Mouse (Mus musculus) right cerebral cortex, postnatal 25 days (tissue): ENCODE results near the gene Cmss1.

Experiments used
- DNase-seq: peaks from one replicate; pipeline ENCODE4 v3.0.0; 2022

Gene Cmss1

DNA sequence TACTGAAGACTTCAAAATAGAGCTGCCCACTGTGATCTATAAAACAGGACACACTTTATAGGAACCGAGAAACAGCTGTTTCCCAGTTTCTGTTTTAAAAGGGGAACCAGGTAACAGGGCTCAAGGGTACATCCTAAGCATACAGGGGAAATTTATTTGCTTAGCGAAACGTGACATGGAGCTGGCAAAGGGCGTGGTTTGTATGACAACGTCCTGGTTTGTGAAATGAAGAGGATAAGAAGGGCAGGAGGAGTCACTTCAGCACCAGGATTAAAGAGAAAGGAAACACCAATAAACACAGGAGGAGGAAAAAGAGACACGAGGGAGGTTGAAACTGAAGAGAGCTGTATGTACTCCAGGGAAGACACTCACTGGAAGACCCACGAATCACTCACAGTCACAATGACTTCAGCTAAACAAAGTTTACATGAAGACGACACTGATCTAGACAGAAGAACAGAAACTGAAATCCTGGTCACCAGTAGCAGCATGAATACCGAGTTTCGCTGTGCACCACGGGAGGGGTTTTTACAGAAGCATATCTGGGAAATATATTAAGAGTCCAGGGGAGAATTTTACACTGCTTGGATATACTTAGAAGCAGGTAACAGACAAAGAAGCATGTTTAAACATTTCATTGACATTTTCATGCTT lies 269.8 kb downstream of the Cmss1 start:
- DNase-seq, result no peak

DNA sequence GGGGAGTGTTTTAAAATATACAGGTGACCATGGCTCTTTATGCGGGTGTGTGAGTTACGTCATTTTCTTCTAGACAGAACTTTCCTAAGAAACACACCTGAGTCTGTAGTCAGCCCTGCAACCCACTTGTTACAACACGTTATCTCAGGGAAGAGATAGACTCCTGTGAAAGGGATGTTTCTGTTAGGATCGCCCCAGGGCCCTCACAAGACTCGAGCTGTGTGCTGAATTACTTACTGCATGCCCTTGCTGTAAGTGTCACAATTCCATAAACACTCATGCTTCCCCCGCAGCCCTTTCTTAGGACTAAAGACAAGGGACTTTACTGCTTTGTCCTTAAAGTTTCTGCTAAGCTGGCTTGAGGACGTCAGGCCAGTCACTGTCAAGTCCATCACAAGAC lies 274.4 kb downstream of the Cmss1 start:
- DNase-seq, result no peak

DNA sequence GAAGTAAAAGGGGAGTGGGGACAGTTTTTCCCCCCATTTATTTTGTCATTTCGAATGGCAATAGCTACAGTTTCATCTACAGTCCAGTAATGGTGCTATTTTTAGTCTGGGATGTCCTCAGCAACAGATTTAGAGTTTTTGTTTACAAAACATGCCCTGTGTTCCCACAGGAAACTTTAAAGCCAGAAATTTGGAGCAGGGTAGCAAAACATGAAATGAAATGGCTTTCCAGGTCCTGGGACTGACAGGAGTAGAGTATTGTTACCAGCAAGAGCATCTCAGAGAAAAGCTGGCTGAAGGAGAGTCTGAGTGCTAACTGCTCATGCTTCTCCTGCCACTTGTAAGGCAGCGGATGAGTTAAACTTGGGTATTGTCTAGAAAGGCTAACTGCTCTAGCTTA lies 276.6 kb downstream of the Cmss1 start:
- DNase-seq, result no peak

DNA sequence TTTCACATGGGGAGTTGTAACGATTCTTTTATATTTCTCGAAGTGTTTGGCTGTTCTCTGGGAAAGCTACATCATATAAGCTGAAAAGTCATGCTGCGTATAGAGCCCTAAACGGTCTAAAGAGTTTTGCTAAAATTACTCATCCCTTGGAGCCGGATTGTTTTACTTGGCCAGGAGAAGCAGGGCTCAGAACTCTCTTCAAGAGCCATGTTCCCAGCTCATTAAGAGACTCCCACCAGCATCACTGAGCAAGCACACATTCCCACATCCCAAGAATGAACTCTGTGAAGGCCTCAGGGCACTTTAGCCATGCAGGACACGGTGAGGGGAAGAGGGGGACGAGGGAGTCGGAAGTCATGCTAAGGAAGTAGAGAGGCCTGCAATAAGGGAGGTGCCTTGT lies 277.6 kb downstream of the Cmss1 start:
- DNase-seq, result no peak

DNA sequence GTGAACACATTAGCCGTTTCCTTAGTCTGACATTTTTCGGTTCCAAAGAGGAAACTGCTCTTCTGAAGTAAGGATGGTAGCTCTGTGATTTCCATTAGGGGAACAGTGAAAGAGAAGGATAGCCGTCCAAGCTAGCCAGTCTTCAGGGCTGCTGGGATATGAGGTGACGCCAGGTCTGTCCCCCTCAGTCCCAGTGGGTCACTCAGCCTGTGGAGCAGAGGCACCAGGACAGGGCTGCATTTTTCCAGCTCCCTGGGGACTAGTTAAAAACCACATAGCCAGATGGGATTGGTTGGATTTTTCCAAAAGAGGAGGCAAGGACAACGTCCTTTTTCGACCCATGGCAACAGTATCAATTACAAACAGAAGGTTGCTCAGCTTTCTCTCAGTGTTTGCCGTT lies 279.7 kb downstream of the Cmss1 start:
- no peak for DNase-seq

DNA sequence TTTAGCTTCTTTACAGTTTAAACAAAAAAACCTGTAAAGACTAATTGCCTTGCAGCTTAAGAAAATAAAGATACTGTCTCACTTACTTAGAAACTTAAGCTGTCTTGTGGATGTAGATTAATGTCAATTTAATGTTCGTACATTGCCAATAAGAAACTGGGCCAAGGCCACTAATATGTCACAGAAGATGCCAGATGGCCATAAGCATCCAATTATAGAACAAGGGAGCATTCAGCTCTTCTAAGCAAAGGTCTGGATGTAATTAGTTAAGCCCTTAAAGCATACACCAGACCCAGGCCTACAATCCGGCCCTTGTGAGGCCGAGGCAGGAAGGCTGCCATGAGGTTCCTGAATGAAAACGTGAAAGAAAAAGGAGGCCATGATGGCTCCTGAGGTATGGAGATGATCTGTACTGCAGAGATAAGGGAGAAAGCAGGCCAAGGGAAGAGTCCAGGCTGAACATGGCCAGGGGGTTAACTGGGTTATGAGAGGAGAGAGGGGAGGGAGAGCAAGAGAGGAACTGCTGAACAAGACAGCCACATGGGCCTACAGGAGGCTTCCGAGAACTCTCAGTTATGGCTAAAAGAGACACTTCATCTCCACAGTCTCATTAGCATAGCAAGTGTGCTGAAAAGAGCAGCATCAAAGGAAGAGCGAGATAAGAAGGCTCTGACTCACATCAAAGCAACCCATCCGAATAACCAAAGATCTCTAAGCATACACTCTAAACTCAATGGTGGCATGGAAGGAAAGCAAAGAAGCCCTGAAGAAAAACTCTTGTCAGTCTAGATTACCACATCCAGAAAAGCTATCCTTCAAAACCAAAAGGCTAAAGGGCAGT lies 287.2 kb downstream of the Cmss1 start:
- DNase-seq, result no peak

DNA sequence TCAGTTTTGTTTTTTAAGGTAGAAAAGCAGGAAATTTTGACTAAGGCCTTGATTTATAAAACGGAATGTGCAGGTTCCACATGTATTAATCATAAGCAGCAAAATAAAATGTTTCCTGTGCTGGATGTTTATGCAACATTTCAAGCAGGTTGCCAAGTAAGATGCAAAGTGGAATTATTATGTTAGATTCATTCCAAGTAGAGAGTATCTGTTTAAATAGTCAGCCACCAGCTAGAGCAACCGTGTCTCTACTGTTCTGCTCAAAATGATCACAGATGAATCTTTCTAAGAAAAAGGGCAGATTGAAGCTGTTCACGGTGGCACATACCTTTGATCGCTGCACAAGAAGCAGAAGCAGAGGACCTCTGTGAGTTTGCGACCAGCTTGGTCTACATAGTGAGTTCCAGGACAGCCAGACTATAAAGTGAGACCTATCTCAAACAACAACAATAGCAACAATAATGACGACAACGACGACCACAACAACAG lies 288.0 kb downstream of the Cmss1 start:
- no peak for DNase-seq

DNA sequence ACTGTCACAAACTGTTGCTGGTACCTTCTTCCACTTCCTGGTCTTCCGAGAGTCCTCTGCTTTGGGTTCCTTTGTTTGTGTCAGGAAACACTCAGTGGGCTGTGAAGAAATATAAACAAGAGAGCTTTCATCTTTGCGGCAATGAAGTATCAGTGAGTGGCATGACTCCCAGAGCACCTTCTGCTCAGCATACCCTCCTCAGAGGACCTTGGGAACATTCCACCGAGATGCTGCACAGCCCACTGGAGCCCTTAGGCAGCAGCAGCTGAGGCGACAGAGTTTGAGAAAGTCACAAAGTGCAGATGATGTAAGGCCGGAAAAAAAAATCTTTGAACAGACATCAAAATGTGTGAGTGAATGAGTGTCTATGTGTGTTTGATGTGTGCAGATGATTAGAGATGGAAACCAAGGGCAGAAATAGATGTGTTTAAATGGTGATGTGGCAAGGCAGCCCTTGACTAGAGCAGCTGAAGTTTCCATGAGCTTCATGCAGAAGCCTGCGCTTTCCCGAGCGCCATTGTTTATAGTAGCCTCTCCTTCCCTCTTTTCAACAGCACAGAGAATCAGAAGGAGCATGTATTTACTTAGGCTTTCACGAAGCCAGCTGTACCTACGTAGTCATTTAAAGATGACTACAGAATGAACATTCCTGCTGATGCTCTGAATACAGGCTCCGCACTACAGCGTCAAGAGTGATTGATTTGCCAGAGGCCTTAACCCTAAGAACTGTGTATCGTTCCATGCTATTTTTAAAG lies 288.6 kb downstream of the Cmss1 start:
- no peak for DNase-seq

DNA sequence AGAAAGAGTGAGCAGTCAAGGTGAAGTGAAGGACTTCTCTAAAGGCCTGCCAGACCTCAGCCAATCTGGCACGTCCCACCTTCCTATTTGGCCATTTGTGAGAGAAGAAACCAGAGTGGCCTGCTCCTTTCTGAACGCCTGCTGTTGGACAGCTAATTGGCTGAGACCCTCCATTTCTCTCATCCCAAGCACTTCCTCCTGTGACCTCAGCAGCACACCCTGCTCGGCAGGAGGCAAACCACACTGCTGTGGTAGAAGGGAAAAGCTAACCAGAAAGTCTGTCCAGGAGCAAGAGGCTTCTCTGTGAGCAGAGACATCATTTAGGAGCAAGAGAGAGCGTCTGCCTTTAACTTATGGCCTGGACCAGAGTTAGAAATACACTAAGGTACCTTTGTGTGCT lies 289.5 kb downstream of the Cmss1 start:
- DNase-seq, result no peak

DNA sequence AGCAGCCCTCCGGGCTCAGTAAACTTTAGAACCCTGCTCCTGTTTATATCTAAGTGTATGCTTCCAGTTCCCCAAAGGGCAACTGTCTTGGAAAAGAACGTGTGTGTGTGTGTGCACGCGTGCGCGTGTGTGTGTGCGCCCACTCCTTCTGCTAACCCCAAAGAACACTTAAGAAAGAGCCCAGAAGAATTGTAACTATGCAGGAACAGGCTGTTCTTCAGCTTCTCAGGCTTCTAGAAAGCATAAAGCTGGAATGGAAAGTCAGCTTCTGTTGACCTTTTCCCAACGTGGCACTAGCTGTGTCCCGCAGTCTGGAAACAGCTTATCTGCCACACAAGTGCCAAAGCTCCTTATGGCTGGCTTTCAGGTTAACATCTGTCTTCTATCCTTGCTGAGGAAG lies 291.6 kb downstream of the Cmss1 start:
- DNase-seq, result no peak

DNA sequence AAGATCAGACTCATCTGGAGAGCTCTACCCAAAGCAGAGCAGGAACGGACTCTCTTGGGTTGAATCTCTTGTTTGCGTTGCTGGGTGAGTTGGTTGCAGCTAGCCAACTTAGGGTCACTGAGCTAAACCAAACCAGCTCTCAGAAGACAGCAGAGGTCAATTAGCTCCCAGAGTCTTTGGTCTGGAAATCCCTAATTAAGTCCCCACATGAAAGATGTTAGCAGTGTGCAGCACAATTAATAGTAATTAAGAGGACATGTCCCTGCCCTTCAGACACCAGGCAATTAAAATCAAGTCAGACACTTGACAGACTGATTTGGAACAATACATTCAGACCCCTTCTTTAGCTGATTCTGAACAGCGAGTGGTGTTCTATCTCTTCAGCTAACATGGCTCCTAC lies 292.4 kb downstream of the Cmss1 start:
- DNase-seq, result no peak

DNA sequence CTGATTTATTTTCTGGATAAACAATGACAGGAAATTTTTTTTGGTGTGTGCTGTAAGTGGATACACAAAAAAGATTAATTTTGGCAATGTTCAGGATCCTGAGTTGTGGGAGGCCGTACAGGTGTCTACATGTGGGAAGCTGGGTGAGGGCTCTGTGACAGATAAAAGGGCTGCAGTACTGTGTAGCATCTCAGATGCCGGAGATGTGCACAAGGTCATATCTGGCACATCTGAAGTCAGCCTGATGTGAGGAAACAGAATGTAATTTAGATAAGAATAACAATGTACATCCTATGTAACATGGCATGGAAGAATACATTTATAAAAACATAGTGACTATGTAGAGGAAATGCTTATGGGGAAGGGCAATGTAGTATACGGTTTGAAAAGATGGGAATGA lies 293.2 kb downstream of the Cmss1 start:
- no peak for DNase-seq

DNA sequence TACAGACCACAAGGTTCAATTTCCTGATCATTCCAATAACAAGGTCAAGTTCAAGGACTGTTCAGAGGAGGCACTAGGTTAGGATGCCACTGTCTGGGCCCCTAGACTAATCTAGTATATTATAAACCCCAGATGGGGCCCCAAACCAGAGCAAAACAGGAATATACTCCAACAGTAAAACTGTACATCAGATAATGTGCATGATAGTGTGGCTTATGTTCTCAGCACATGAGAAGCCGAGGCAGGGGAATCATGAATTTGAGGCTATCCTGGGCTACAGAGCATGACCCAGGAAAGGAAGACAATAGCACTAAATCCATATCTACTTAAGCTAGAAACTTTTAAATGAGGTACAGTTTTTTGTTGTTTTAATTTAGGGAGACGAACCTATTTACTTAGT lies 294.5 kb downstream of the Cmss1 start:
- no peak for DNase-seq

DNA sequence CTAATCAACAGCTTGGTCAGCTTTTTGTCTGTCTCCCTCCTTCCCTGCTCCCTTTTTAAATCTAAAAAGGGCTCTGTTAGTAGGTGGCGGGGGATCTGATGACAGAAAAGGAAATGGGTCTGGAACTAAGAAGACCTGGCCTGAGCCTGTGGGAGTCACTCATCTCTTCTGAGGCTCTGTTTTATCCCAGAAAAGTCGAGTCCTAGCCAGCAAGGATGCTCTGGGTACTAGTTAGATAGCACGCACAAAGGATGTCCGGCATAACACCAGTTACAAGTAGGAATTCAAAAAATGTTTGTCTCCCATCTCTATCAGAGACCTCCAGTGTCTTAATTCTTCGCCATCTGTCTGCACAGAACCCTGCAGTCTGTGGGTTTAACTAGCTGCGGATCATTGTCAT lies 301.2 kb downstream of the Cmss1 start:
- no peak for DNase-seq

DNA sequence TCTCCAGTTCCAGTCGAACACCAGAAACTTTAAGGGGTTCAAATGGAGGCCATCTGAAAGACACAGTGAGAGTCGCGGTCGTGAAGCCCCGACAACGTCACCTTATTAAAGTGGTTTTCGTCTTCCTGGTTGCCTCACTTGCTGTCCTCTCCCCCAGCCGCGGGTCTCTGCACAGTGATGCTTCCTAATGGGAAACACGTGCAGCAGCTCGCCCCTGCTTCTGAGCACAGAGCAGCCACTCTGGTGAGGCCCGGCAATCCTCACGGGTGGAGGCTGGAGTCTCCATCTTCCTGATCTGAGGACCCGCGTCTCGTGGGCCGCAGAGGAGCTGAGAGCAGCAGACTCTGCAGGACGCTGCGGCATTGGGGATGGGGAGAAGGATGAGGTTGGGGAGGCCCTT lies 302.9 kb downstream of the Cmss1 start:
- DNase-seq, result no peak

DNA sequence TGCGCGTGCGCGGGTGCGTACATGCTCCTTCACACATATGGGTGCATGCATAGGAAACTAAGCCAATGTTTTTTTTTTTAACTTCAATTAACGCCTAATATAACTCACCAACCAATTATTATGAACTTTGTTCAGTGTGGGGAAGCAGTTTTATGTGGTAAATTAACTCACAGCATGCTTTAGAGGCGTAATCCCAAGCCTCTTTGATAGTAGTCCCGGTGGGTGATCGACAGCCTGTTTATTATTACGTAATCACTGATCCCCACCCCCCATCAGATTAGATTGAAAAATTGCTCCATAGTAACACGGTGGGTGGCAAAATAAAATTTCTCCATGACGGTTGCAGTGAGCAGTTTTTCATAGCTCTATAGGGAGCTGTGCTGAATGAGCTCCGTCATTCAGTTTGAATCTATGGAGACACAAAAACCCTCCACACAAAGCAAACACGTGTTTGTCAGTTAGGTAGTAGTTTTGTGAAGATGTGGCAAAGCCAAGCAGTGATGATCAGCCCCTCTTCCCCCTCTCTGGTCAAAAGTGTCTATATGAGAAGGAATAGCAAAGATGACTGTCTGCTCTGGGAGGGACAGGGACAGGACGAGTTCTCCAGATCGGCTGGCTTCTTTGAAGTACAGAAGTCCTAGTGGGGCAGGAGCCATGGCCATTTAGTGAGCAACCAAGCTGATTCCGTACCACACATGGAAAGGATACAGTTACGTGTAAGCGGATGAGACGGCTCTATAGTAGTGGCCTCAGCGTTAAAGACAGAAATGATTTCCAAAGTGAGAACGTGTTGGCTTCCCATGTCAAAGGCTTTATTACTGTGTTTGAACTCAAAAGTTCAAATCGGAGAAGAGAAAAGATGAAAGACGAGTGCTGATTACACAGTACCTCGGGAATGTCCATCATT lies 303.6 kb downstream of the Cmss1 start:
- DNase-seq, result no peak

DNA sequence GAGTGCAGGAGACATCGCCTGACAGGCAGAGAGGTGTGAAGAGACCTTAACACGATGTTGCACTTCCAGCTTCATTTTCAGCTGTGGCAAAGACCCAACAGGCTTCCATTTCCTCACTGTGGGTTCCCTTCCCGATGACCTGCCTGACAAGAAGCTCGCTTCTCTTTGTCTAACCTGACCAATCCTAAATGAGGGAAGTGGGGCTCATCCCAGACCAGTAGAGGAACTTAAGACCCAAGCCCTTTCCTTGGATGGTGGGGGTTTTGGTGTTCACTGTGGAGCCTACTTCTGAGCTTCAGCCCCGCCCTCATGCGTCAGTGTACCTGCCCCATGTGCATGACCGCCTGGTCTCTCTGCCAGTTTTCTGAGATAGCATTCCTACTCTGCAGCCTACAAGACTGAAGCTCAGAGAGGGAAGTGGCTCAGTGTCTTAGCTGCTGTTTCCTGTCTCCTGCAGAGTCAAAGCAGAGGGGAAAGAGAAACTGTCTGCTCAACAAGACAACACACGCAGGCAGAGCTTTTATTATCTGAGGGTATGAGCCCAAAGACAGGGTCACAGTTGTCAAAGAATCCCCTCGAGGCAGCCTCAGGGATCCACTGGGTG lies 305.1 kb downstream of the Cmss1 start:
- DNase-seq, result no peak

DNA sequence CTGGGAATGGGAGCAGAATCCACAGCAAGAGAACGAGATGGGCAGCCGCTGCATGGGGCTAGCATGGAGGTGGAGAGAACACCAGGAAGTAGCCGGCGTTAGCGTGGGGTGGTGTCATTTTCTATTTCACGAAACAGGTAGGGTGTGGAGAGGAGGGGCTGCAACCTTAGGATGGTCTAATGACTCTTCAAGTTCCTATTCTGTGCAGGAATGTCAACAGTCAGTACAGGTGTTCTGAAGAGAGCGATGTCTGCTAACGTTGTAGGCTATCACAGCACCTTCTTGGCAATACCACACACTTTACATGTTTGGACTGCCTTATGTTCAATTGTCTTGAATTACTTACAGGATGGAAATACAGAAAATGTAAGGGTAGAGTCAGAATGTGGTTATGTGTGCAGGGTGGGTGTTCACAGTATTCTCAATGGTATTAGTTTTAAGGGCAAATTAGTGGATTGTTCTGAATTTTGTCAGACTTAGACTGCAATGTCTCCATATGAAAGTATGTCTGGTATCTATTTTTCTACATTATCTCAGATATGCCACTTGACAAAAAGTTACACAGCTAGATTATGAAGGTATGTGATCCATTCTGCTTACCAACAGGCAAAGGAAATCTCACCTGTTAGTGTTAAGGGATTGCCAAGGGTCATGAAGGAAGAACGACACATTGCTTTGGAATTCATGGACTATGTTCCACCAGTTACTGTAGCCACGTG lies 311.3 kb downstream of the Cmss1 start:
- DNase-seq, result no peak

DNA sequence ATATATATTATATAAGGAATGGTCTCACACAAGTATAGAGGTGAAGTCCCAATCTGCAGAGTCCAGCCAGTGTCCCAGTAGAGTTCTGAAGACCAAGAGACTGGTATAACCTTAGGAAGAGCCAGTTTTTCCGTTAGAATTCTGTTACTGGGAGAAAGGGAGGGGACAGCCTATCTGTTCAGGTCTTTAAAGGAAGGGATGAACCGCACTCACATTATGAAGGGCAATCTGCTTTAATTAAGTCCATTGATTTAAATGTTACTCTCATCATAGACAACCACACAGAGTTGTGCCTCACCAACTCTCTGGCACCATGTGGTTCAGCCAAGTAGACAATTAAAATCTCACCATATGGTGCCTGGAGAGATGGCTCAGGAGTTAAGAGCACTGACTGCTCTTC lies 313.9 kb downstream of the Cmss1 start, which contains the start of gene Tmem30c:
Tmem30c (minus strand) TSS at position 101 of the 400 bp plus-strand sequence.
- DNase-seq, result no peak

DNA sequence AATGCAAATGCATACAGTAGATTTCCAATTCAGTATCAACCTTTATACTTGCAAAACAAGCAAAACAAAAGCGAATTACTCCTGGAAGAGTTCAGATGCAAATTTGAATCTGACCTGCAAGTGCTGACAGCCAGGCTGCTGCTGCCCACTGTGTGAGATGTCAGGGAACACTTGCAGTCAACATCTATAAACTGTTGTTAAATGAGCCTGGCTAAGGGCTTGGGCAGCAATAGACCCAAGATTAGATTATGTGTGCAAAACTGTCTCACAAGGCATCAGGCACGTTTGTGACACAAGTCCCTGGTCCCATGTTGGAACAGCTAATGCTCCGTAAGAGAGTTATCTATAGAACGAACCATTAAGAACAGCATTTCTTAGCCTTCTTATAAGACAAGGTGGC lies 314.4 kb downstream of the Cmss1 start:
- no peak for DNase-seq

DNA sequence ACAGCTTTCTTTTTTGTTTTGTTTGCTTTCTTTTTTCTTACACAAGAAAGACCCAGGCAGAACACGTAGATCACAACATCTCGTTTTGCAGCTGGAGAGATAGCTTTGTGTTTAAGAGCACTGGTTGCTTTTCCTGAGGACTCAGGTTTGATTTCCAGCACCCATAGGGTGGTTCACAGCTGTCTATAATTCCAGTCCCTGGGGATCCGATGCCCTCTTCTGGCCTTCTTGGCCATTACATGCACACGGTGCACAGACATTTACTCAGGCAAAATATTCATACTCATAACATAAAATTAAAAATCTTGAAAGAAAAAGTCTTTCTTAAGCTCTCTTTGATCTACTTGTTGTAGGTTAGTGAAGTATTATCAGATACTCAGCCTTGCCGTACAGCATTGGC lies 315.0 kb downstream of the Cmss1 start:
- DNase-seq, result no peak

DNA sequence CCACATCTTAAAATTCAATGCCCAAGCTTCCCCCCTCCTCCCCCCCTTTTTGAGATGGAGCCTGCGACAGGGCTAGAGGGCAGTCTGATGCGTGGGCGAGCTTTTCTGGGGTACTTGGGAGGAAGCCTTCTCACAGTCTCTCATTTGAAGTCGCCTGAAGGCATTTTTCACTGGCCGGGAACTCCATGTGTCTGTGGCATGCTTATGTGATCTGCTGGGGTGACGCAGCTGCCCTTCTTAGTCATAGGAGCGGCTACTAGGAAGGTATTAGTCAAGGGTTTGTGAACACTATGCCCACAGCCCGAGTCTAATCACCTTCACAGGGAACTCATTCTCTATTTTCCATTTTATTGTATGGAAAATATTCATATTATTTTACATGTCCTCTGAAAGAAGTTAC lies 325.2 kb downstream of the Cmss1 start:
- DNase-seq, result no peak
